Mouse (Mus musculus) E14TG2a.4 (cell line): ENCODE measurements around the gene Trmt112.

Source experiments
- H3K27me3 ChIP-seq: 2 replicates; pipeline ENCODE4 v1.6.1; 2014; ENCODE audit warnings: low read length, control low read depth; ENCODE audit not compliant: insufficient read depth
- H3K36me3 ChIP-seq: 2 replicates; pipeline ENCODE4 v1.6.1; 2014; ENCODE audit warnings: low read length, control low read depth; ENCODE audit not compliant: insufficient read depth
- H3K4me1 ChIP-seq: replicated peaks from 2 replicates; pipeline ENCODE4 v1.6.1; 2014; ENCODE audit warnings: low read depth, low read length, control low read depth
- H3K4me3 ChIP-seq: replicated peaks from 2 replicates; pipeline ENCODE4 v1.5.1; 2014; ENCODE audit warnings: mild to moderate bottlenecking, low read length
- H3K9me3 ChIP-seq: 2 replicates; pipeline ENCODE4 v1.6.1; 2014; ENCODE audit warnings: low read length, control low read depth
- CTCF ChIP-seq: conservative IDR thresholded peaks from 2 replicates; pipeline ENCODE4 v1.5.1; 2014; ENCODE audit warnings: low read length
- NANOG ChIP-seq: IDR thresholded peaks from 2 replicates; pipeline ENCODE4 v1.6.1; 2014; ENCODE audit warnings: borderline replicate concordance, low read length, mixed read lengths
- POU5F1 ChIP-seq: IDR thresholded peaks from 2 replicates; pipeline ENCODE4 v1.6.1; 2014; ENCODE audit warnings: low read length, borderline replicate concordance

Gene Trmt112

GRCm38 (mm10) chr19:6936299-6936698, 26.8 kb downstream of the Trmt112 start:
- Histone ChIP-seq H3K27me3 (peaks cover 43% of the 10 kb centered on the region), H3K9me3 (no peaks in the 10 kb centered on the region), H3K4me3 (no peak overlapping the region), H3K4me1 (peaks cover 51% of the 10 kb centered on the region), H3K36me3 (no peaks in the 10 kb centered on the region)
- TF ChIP-seq CTCF (peak; percentile 92), POU5F1 (no peak)

- Histone ChIP-seq H3K4me3 (no peak overlapping the region), H3K9me3 (no peaks in the 10 kb centered on the region), H3K27me3 (peaks cover 36% of the 10 kb centered on the region), H3K36me3 (no peaks in the 10 kb centered on the region), H3K4me1 (peaks cover 40% of the 10 kb centered on the region)
- TF ChIP-seq CTCF (no peak), NANOG (no peak), POU5F1 (no peak)
Measured at GRCm38 (mm10) chr19:6937541-6938465, 28.3 kb downstream of the Trmt112 start.

GRCm38 (mm10) chr19:6939106-6940002, 29.9 kb downstream of the Trmt112 start:
- peaks cover 20% of the 10 kb centered on the region for H3K27me3 ChIP-seq
- no peak overlapping the region for H3K4me3 ChIP-seq
- H3K4me1 ChIP-seq = peaks cover 37% of the 10 kb centered on the region
- H3K9me3 ChIP-seq = no peaks in the 10 kb centered on the region
- H3K36me3 ChIP-seq = peaks cover 4% of the 10 kb centered on the region; the same call in 1 of the 2 replicates
- TF ChIP-seq CTCF (no peak), POU5F1 (no peak), NANOG (no peak)

- H3K36me3 ChIP-seq = peaks cover 14% of the 10 kb centered on the region
- H3K9me3 ChIP-seq = no peaks in the 10 kb centered on the region
- H3K27me3 ChIP-seq = peaks cover 7% of the 10 kb centered on the region
- peaks cover 38% of the 10 kb centered on the region for H3K4me1 ChIP-seq
- H3K4me3 ChIP-seq = peak overlapping the region; percentile 95
- TF ChIP-seq NANOG = no peak
- TF ChIP-seq POU5F1 = no peak
- no peak for TF ChIP-seq CTCF
Measured at GRCm38 (mm10) chr19:6940396-6941351, 31.2 kb downstream of the Trmt112 start.

- Histone ChIP-seq H3K9me3 (no peaks in the 10 kb centered on the region), H3K4me3 (peak within 1 kb of the TSS; percentile 95), H3K36me3 (peaks cover 18% of the 10 kb centered on the region), H3K27me3 (0 out of 2 replicates have a peak, but pooled peaks cover 3% of the 10 kb centered on the region), H3K4me1 (peaks cover 47% of the 10 kb centered on the region)
- TF ChIP-seq POU5F1 (no peak), NANOG (no peak), CTCF (no peak)
Measured at GRCm38 (mm10) chr19:6941372-6942248, 32.1 kb downstream of the Trmt112 start, which contains the start of gene Bad. TSS of gene Bad (plus strand) at chr19:6941861.

GRCm38 (mm10) chr19:6942249-6942691, 32.8 kb downstream of the Trmt112 start, which contains the start of gene Gpr137:
TSS of gene Gpr137 (minus strand) at chr19:6942480.
- no peaks in the 10 kb centered on the region for H3K9me3 ChIP-seq
- TF ChIP-seq NANOG (no peak), POU5F1 (no peak), CTCF (no peak)
- peak within 1 kb of the TSS; percentile 95 for H3K4me3 ChIP-seq
- 0 out of 2 replicates have a peak, but pooled peaks cover 3% of the 10 kb centered on the region for H3K27me3 ChIP-seq
- peaks cover 18% of the 10 kb centered on the region for H3K36me3 ChIP-seq
- H3K4me1 ChIP-seq = peaks cover 53% of the 10 kb centered on the region

GRCm38 (mm10) chr19:6942764-6943163, 33.3 kb downstream of the Trmt112 start:
- peaks cover 57% of the 10 kb centered on the region for H3K4me1 ChIP-seq
- no peaks in the 10 kb centered on the region for H3K9me3 ChIP-seq
- H3K36me3 ChIP-seq = peaks cover 18% of the 10 kb centered on the region
- H3K27me3 ChIP-seq = 0 out of 2 replicates have a peak, but pooled peaks cover 3% of the 10 kb centered on the region
- TF ChIP-seq NANOG (no peak), POU5F1 (no peak), CTCF (no peak)
- H3K4me3 ChIP-seq = peak overlapping the region; percentile 95
